Mouse (Mus musculus): ENCODE measurements around the gene Ttc7b. TPM values are rescaled to one million over a fixed set of nuclear protein-coding genes. Genes with fewer than 3 reads are reported as not detected.
A peak's percentile ranks its signal among the peaks of the same experiment; 100 is the strongest.

Ttc7b gene
- polyA plus RNA-seq, 1 experiment from 2014 or later: 4.3 TPM

DNA sequence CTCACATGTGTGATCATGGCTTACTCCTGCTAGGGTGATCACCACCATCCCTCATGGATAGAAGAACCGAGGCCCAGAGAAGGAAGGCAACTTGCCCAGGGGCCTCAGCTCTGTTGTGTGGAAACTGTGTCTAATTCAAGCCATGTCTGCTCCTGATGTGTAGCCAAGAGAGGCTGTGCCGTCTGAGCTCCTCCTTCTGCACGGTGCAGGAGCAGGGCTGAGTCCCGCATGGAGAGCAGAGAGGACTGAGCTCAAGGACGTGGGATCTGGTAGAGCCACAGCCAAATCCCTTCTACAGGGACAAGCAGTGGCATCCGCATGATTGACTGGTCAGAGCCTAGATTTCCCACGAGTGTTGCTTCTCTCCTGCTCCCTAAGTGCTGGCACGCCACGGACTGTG lies 204.5 kb downstream of the Ttc7b start:
- H3K36me3 ChIP-seq: peaks cover 9% of the 10 kb centered on the region; the same call in 1 of the 2 replicates
- H3K4me2 ChIP-seq: no peak overlapping the region
- no peak overlapping the region for H3K4me3 ChIP-seq (replicated peaks)
- no peaks in the 10 kb centered on the region for H3K9me3 ChIP-seq (replicated peaks)
- ATAC-seq (replicated peaks; ENCODE audit: low FRiP score): no peak
- no peaks in the 10 kb centered on the region for H3K27me3 ChIP-seq
- H3K9ac ChIP-seq: no peak overlapping the region
- no peak overlapping the region for H3K27ac ChIP-seq
- 87% methylated on average over 9 of the region's 9 CpGs for WGBS
- H3K4me1 ChIP-seq: no peaks in the 10 kb centered on the region

DNA sequence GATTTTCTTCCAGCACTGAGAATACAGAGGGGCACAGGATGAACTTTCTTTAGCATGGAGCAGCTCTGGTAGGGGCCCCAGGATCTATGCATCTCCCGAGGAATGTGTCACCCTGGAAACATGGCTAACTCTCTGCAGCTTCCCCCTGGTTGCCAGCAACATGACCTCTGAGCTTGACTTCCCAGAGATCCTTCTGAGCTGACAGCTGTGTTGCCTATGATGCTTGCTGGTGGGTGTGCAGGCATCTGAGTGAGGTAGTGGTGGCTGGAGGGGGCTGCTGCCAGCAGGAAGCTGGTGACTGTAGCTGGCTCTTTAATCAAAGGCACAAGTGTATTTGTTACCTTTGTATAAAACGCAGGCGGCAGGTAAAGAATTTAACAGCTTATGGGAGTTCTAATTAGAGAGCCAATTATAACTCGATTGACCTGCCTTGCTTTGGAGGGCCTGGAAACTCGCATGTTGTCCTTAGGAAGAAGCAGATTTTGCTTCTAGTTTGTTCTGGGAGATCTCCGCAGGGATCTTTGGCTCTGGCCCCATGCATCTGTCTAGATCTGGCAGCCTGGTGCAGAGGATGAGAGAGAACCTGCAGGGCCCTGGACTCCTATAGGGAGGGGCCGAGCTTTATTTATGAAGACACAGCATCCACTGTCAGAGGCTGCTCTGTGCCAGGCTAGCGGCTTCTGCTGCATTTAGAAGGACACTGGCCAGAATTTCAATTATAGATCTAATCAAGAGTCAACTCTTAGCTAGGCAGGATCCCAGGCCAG lies 205.3 kb downstream of the Ttc7b start:
- 73% methylated on average over 8 of the region's 8 CpGs for WGBS
- Histone ChIP-seq H3K36me3 (peaks cover 9% of the 10 kb centered on the region; the same call in 1 of the 2 replicates), H3K9ac (no peak overlapping the region), H3K4me2 (no peak overlapping the region), H3K4me1 (no peaks in the 10 kb centered on the region), H3K4me3 (replicated peaks) (no peak overlapping the region), H3K27me3 (no peaks in the 10 kb centered on the region), H3K9me3 (replicated peaks) (no peaks in the 10 kb centered on the region), H3K27ac (no peak overlapping the region)
- no peak for ATAC-seq (replicated peaks; ENCODE audit: low FRiP score)

DNA sequence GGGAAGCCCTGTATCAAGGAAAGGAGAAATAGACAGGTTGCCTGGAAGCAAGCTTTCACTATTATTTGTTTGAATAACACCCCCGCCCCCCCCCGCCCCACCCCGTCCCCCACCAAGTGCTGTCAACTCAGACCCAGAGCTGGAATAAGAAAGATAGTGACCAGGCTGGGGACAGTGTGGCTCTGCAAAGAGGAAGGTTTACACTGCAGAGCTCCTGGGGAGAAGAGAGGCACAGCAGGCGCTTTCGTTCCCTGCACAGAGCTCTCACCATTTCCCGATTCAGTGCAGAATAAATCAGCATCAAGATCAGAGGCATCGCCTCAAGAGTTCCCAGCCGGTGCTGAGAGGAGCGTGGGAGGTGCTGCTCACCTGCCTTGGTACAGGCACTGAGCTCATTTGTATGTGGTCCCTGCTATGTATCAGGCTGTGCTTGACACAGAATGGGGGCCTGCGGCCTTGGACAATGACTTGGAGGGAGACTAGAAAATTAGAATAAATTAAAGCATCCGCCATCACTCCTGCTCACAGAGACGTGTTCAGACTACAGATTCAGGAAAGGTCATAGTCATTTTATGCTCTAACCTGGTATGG lies 206.7 kb downstream of the Ttc7b start:
- H3K9me3 ChIP-seq (replicated peaks): no peaks in the 10 kb centered on the region
- WGBS: 50% methylated on average over 12 of the region's 12 CpGs

DNA sequence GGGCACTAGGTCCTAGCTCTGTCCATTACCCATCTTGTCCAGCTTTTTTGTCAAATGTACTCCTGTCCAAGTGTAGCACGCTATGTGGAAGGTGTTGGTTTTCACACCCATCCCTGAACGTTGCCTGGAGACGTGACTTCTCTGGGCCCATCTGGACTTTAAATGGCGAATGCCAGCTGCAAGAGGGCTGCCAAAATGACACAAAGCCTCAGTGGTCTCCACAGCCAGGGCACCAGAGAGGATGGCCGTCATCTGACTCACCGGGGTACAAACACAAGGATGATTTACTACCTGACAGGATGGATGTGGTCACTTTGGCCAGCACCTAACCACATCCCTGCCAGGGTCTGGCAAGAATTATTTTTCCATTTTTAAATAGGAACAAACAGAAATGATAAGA lies 207.4 kb downstream of the Ttc7b start:
- no peaks in the 10 kb centered on the region for H3K9me3 ChIP-seq (replicated peaks)
- H3K9ac ChIP-seq: no peak overlapping the region
- H3K4me1 ChIP-seq: no peaks in the 10 kb centered on the region
- H3K4me3 ChIP-seq (replicated peaks): no peak overlapping the region
- no peaks in the 10 kb centered on the region for H3K27me3 ChIP-seq
- no peak overlapping the region for H3K4me2 ChIP-seq
- 49% methylated on average over 6 of the region's 6 CpGs for WGBS
- H3K36me3 ChIP-seq: peaks cover 5% of the 10 kb centered on the region; the same call in 1 of the 2 replicates
- H3K27ac ChIP-seq: no peak overlapping the region
- ATAC-seq (replicated peaks; ENCODE audit: low FRiP score): no peak

More for the DNA sequence above, 206.7 kb downstream of the Ttc7b start:
- Histone ChIP-seq H3K27ac (no peak overlapping the region), H3K4me1 (no peaks in the 10 kb centered on the region), H3K4me3 (replicated peaks) (no peak overlapping the region), H3K4me2 (no peak overlapping the region), H3K36me3 (peaks cover 7% of the 10 kb centered on the region; the same call in 1 of the 2 replicates), H3K27me3 (no peaks in the 10 kb centered on the region), H3K9ac (no peak overlapping the region)
- ATAC-seq (replicated peaks; ENCODE audit: low FRiP score): no peak

DNA sequence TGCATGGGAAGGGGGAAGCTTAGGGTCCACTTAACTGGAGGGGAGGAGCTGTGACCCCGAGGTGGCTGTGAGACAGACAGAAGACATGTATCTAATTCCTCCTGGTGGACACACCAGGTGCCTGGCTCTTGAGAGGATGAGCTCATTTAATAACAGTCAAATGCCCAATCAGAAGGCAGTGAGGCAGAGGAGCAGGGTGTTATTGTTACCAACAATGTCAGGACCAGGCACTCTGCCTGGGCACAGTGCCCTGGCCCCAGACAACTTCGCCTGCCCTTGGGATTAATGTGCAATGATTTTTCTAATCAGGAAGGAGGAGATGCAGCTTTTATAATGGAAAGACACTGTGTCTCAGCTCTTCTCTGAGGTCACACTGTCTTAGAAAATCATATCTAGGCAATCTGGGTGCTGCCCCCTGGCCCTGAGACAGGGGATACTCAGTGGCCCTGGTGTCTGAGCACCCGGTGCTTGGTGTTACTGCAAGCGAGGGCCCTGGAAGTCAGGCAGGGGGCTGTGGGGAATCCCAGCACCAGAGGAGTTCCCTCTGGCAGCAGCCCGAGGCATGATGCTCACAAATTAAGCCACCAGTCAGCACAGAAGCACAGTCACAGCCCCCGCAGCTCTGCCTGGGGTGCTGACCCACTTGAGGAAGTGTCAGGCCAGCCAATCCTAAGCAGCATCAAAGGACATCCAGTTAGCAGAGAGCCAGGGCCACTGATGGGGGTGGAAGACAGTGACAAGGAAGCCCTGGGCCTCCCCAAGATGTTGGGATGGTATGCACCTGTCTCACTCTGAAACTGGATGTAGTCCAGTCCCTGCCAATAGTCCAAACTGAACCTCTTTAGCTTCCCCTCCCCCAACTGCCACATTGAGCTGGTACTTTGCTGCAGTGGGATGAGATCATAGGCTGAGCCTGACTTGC lies 209.9 kb downstream of the Ttc7b start:
- Histone ChIP-seq H3K27ac (no peak overlapping the region), H3K9ac (no peak overlapping the region), H3K4me3 (replicated peaks) (no peak overlapping the region), H3K9me3 (replicated peaks) (no peaks in the 10 kb centered on the region), H3K4me1 (peaks cover 5% of the 10 kb centered on the region; the same call in 1 of the 2 replicates), H3K4me2 (no peak overlapping the region), H3K36me3 (peaks cover 3% of the 10 kb centered on the region; the same call in 1 of the 2 replicates), H3K27me3 (no peaks in the 10 kb centered on the region)
- ATAC-seq (replicated peaks; ENCODE audit: low FRiP score): no peak
- 56% methylated on average over 6 of the region's 6 CpGs for WGBS

DNA sequence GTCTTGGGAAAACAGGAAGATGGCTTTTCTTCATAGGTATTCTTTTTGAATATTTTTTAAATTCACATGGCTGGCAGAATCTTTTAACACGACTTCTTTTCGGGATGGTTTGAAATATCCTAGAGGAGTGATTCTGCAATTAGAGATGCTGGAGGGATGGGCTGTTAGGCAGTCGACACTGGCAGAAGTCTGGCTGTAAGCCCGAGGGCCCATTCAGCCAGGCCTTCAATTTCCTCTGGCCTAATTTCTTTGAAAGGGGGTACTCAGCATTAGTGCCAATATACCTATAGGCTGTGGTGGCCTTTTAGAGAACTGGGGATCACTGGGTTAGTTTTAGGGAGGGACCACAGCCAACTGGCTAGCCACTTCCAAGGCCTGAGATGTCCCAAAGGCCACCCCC lies 211.4 kb downstream of the Ttc7b start:
- no peak overlapping the region for H3K4me3 ChIP-seq (replicated peaks)
- no peaks in the 10 kb centered on the region for H3K27me3 ChIP-seq
- no peaks in the 10 kb centered on the region for H3K9me3 ChIP-seq (replicated peaks)
- ATAC-seq (replicated peaks; ENCODE audit: low FRiP score): no peak
- H3K4me2 ChIP-seq: no peak overlapping the region
- peaks cover 8% of the 10 kb centered on the region; the same call in 1 of the 2 replicates for H3K4me1 ChIP-seq
- H3K9ac ChIP-seq: no peak overlapping the region
- WGBS: 44% methylated on average over 4 of the region's 4 CpGs
- peaks cover 3% of the 10 kb centered on the region; the same call in 1 of the 2 replicates for H3K36me3 ChIP-seq
- no peak overlapping the region for H3K27ac ChIP-seq

DNA sequence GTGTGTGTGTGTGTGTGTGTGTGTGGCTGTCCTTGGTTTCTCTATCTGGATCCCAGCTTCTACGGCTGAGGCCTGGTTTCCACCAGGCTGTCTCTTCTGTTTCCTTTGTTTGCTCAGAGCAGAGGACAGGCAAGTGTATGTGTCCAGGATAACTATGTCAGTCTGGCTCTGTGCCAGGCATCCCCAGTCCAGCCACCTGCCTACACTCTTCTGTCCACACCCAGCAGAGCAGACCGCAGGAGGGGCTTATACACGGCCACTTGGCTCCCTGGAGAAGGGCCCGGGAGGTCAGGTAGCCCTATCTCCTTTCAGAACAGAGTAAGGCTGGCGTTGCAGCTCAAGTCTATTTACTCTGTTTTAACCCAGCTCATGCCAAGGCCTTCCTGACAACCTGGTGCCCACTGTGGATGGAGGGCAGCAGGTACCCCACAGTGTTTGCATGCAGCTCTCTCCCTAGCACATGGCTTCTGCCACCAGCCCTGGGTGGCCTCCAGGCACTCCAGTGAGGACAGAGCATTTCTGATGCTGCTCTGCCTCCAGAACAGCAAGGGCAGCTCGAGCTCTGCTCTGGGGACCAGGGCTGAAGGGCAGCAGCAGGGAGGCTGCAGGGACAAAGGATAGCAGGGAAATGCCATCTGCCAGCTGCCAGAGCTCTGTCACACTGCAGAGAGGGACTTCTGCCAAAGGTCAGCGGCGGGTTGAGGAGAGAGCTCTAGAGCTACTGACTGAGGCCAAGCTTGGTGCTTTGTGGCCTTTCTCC lies 212.9 kb downstream of the Ttc7b start:
- Histone ChIP-seq H3K9me3 (replicated peaks) (no peaks in the 10 kb centered on the region), H3K36me3 (peaks cover 3% of the 10 kb centered on the region; the same call in 1 of the 2 replicates), H3K9ac (no peak overlapping the region), H3K27me3 (no peaks in the 10 kb centered on the region), H3K4me2 (no peak overlapping the region), H3K4me1 (peaks cover 8% of the 10 kb centered on the region; the same call in 1 of the 2 replicates), H3K27ac (no peak overlapping the region), H3K4me3 (replicated peaks) (no peak overlapping the region)
- peak; percentile 28; the same call in 1 of the 2 replicates for ATAC-seq (replicated peaks; ENCODE audit: low FRiP score)
- WGBS: 48% methylated on average over 8 of the region's 8 CpGs

DNA sequence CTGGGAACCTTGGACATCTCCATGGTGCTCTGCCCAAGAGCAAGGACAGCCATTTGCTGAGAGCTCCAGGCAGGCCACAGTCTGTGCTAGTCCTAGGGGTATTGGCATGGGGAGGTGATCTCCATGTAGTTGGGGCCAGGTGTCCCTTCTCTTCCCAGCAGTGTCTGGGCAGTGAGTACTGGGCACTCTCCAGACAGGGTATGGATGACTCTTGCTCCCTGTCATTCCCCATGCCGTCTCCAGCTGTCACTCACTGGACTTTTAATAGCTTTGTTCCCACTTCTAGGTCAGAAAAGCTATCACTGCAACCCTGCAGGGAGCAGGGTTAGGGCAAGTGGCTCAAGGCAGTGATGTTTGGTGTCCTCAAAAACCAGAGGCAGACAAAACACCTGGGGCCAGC lies 214.3 kb downstream of the Ttc7b start:
- Histone ChIP-seq H3K4me1 (peaks cover 8% of the 10 kb centered on the region; the same call in 1 of the 2 replicates), H3K4me3 (replicated peaks) (no peak overlapping the region), H3K27ac (no peak overlapping the region), H3K9me3 (replicated peaks) (no peaks in the 10 kb centered on the region), H3K36me3 (peaks cover 7% of the 10 kb centered on the region), H3K4me2 (no peak overlapping the region), H3K27me3 (no peaks in the 10 kb centered on the region), H3K9ac (no peak overlapping the region)
- 45% methylated on average over 1 of the region's 1 CpGs for WGBS
- ATAC-seq (replicated peaks; ENCODE audit: low FRiP score): no peak

DNA sequence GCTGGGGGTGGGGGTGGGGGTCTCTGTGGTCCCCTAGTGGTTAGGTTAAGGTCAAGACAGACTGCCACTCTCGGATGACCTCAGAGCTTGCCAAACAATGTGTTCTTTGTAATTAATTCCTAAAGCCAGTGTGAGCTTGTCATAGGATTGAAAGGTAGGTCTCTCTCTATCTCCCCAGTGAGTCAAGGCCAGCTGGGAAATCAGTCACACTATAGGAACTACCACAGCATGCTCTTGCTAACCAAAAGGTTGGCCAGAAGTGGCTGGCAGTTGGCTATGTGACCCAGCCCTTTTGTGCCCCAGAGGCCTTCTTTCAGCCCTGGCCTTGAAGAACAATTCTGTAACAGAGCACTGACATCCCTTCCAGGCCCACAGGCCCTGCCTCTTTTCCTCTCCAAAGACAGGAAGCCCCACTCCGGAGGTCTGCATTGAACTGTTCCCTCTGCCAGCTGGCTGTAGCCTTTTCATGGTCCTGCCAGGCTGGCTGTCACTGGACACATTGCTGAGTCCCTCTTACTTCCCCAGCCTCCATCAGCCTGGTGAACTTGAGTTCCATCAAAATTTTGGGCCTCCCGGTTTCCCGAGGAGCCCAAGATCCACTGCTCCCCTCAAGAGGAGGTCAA lies 215.5 kb downstream of the Ttc7b start:
- H3K36me3 ChIP-seq: peaks cover 14% of the 10 kb centered on the region
- peaks cover 8% of the 10 kb centered on the region; the same call in 1 of the 2 replicates for H3K4me1 ChIP-seq
- H3K27ac ChIP-seq: no peak overlapping the region
- WGBS: 69% methylated on average over 4 of the region's 4 CpGs
- no peaks in the 10 kb centered on the region for H3K27me3 ChIP-seq
- ATAC-seq (replicated peaks; ENCODE audit: low FRiP score): no peak
- H3K9ac ChIP-seq: no peak overlapping the region
- no peak overlapping the region for H3K4me2 ChIP-seq
- no peak overlapping the region for H3K4me3 ChIP-seq (replicated peaks)
- no peaks in the 10 kb centered on the region for H3K9me3 ChIP-seq (replicated peaks)

DNA sequence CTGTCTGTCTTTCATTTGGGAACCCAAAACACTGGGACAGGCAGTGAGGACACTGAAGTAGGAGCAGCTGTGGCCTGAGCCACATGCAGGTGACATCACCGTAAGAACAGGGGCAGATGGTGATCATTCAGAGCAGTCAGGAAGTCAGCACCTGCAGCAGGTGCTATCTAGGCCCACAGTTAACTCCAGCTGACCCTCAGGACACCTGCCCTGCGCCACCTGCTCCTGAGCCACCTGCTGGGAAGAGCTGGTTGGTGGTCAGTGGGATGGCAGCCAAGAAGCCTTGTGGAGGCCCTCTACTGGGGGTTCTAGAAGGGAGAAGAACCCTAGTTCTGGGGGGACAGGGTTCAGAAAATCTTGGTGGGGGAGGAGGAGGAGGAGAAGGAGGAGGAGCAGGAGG lies 216.3 kb downstream of the Ttc7b start:
- Histone ChIP-seq H3K27me3 (no peaks in the 10 kb centered on the region), H3K36me3 (peaks cover 20% of the 10 kb centered on the region), H3K4me3 (replicated peaks) (no peak overlapping the region), H3K4me2 (no peak overlapping the region), H3K27ac (no peak overlapping the region), H3K4me1 (peaks cover 15% of the 10 kb centered on the region; the same call in 1 of the 2 replicates), H3K9me3 (replicated peaks) (no peaks in the 10 kb centered on the region), H3K9ac (no peak overlapping the region)
- ATAC-seq (replicated peaks; ENCODE audit: low FRiP score): no peak
- 71% methylated on average over 2 of the region's 2 CpGs for WGBS

DNA sequence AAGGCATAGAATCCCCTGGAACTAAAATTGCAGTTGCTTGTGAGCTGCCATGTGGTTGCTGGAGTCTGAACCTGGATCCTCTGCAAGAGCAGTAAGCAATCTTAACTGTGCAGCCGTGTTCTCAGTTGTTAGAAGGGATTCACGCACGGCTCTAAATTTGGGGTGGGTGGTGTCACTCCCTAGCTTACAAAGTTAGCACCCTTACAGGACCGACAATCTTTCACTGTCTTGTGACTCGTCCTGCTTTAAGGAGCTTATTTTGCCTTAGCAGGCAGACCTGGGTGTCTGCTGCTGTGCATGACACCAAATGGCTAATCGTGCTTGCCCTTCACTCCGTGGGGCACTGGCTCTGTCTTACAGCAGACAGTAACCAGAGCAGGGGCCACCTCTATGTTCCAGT lies 217.5 kb downstream of the Ttc7b start:
- WGBS: 45% methylated on average over 7 of the region's 7 CpGs
- Histone ChIP-seq H3K4me1 (peaks cover 22% of the 10 kb centered on the region; the same call in 1 of the 2 replicates), H3K36me3 (peaks cover 20% of the 10 kb centered on the region)

More for the DNA sequence above, 217.5 kb downstream of the Ttc7b start:
- ATAC-seq (replicated peaks; ENCODE audit: low FRiP score): no peak
- Histone ChIP-seq H3K27me3 (no peaks in the 10 kb centered on the region), H3K9ac (no peak overlapping the region), H3K9me3 (replicated peaks) (no peaks in the 10 kb centered on the region), H3K4me2 (no peak overlapping the region), H3K27ac (no peak overlapping the region), H3K4me3 (replicated peaks) (no peak overlapping the region)
